Mouse (Mus musculus): Measurements from ENCODE around the gene Fam166b.

GRCm38 (mm10) chr4:43384083-43384460 lies 44.9 kb downstream of the Fam166b start:
- TF ChIP-seq POLR2A (IDR thresholded peaks at IDR 0.05; ENCODE audit: low read depth, low read length) (no peak), CTCF (IDR thresholded peaks at IDR 0.05; ENCODE audit: extremely low read depth, insufficient read depth, insufficient read length, insufficient replicate concordance) (no peak)

Measured in spleen, adult 2 months (tissue).